Mouse (Mus musculus): ENCODE measurements around the gene Irak1.
A peak's percentile ranks its signal among the peaks of the same experiment; 100 is the strongest.

GRCm38 (mm10) chrX:73967177-73968075 lies 56.3 kb downstream of the Irak1 start:
- no peak for TF ChIP-seq CTCF (IDR thresholded peaks at IDR 0.05; ENCODE audit: control insufficient read depth, insufficient read depth, insufficient replicate concordance, low read depth, low read length)
- peak; percentile 28; the same call in 1 of the 2 replicates for TF ChIP-seq POLR2A (IDR thresholded peaks at IDR 0.05; ENCODE audit: control insufficient read depth, low read depth, low read length)

Data from testis, adult 2 months (tissue).